Mouse (Mus musculus): ENCODE data around the gene Stk36.

The Stk36 gene

GRCm38 (mm10) chr1:74601267-74601962 lies at the start of gene Stk36, which contains the start of gene Rnf25:
Stk36 (plus strand) TSS chr1:74601445.
Rnf25 (minus strand) TSS chr1:74601397.
- peak; percentile 76 to 80 for DNase-seq (ENCODE audit: low spot score in 2 of 2)

- DNase-seq (ENCODE audit: low spot score in 2 of 2): no peak
These were observed 42.2 kb upstream of the Stk36 start for GRCm38 (mm10) chr1:74559061-74559460.

- DNase-seq (ENCODE audit: low spot score in 2 of 2): no peak
These were observed 35.4 kb upstream of the Stk36 start for GRCm38 (mm10) chr1:74565834-74566233.

GRCm38 (mm10) chr1:74569739-74570719 lies 31.2 kb upstream of the Stk36 start:
- DNase-seq (ENCODE audit: low spot score in 2 of 2): no peak

GRCm38 (mm10) chr1:74582621-74583020 lies 18.6 kb upstream of the Stk36 start:
- DNase-seq (ENCODE audit: low spot score in 2 of 2): no peak

GRCm38 (mm10) chr1:74584616-74585398 lies 16.4 kb upstream of the Stk36 start:
- DNase-seq (ENCODE audit: low spot score in 2 of 2): no peak

GRCm38 (mm10) chr1:74587233-74587772 lies 13.9 kb upstream of the Stk36 start:
- no peak for DNase-seq (ENCODE audit: low spot score in 2 of 2)

- DNase-seq (ENCODE audit: low spot score in 2 of 2): peak; percentile 96 to 99
These were observed 13.3 kb upstream of the Stk36 start, which contains the start of the genes Zfp142 and Bcs1l for GRCm38 (mm10) chr1:74587773-74588445. Zfp142 (minus strand) TSS chr1:74588246. Bcs1l (plus strand) TSS chr1:74588289.

GRCm38 (mm10) chr1:74594434-74594833 lies 6.8 kb upstream of the Stk36 start:
- DNase-seq (ENCODE audit: low spot score in 2 of 2): no peak

- DNase-seq (ENCODE audit: low spot score in 2 of 2): no peak
These were observed 561 bp upstream of the Stk36 start for GRCm38 (mm10) chr1:74600501-74601266.

- DNase-seq (ENCODE audit: low spot score in 2 of 2): no peak
These were observed 22.9 kb downstream of the Stk36 start for GRCm38 (mm10) chr1:74624183-74624582.

- DNase-seq (ENCODE audit: low spot score in 2 of 2): no peak
These were observed 24.8 kb downstream of the Stk36 start for GRCm38 (mm10) chr1:74626076-74626475.

GRCm38 (mm10) chr1:74628001-74628400 lies 26.8 kb downstream of the Stk36 start:
- DNase-seq (ENCODE audit: low spot score in 2 of 2): no peak

GRCm38 (mm10) chr1:74632734-74633133 lies 31.5 kb downstream of the Stk36 start:
- DNase-seq (ENCODE audit: low spot score in 2 of 2): no peak

- DNase-seq (ENCODE audit: low spot score in 2 of 2): no peak
These were observed 42.3 kb downstream of the Stk36 start for GRCm38 (mm10) chr1:74643524-74643923.

- no peak for DNase-seq (ENCODE audit: low spot score in 2 of 2)
These were observed 42.7 kb downstream of the Stk36 start for GRCm38 (mm10) chr1:74643926-74644325.

- peak; percentile 85 to 92 for DNase-seq (ENCODE audit: low spot score in 2 of 2)
These were observed 60.4 kb downstream of the Stk36 start, which contains the start of gene Ttll4 for GRCm38 (mm10) chr1:74661448-74662195. Ttll4 (plus strand) TSS chr1:74661745.

GRCm38 (mm10) chr1:74662253-74662865 lies 61.1 kb downstream of the Stk36 start:
- no peak for DNase-seq (ENCODE audit: low spot score in 2 of 2)

GRCm38 (mm10) chr1:74665153-74665552 lies 63.9 kb downstream of the Stk36 start:
- no peak for DNase-seq (ENCODE audit: low spot score in 2 of 2)

All from urinary bladder, adult 18-20 months (tissue).